Comparison of ENCODE assay signal across 10 mouse cellular contexts in the genomic region with DNA sequence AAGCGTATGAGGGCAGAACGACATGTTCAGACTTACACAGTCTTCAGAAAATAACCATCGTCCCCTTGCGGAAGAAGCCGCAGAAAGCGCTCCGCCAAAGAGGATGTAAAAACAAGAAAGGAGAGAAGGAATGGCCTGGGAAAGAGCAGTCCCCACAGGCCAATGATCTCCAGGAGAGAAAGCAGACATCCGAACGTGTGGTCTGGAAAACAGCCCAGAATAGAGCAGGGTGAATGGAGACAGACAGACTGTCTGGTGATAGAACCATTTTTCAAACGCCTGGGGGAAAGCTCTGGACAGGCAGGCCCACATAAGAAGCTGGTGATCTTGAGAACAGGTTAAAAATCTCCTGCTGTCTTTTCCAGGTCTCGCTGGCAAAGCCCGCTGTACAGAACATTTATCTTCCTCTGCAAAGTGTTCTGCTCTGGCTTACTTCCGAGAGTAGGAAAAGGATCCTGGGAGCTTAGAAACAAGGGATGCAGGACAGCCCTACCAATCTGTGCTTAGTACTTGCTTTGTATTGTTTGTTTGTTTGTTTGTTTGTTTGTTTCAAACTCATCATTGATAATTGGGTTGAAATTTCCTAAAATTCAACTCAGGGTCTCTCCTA.
DNase-seq lines count a peak whose midpoint lies in the region; ATAC-seq and TF ChIP-seq lines count a peak whose summit lies in the region.
"Had no signal": no experiment of that assay in that cellular context is flagged by ENCODE, and none has a peak within 500 bp of the region (broad histone marks: within the 10 kb centered on the region; RNA-seq: fewer than 3 reads in every experiment).

No protein-coding gene starts in this region.

- 0 out of 2 replicates have a peak, but pooled peaks cover 4% of the 10 kb centered on the region for H3K9me3 ChIP-seq in forebrain, embryonic 14.5 days (replicated peaks; ENCODE audit: control insufficient read depth, low read length)
- H3K9me3 ChIP-seq in forebrain, embryonic 12.5 days, result peaks cover 6% of the 10 kb centered on the region; the same call in 1 of the 2 replicates
- no peaks in the 10 kb centered on the region for H3K9me3 ChIP-seq in lung, postnatal 0 days (ENCODE audit: low read length)
- H3K9me3 ChIP-seq in neural tube, embryonic 15.5 days (replicated peaks), result no peaks in the 10 kb centered on the region

- no peak for ATAC-seq in forebrain, embryonic 14.5 days
- no peak for ATAC-seq in forebrain, embryonic 12.5 days (ENCODE audit: low FRiP score)
- no peak for ATAC-seq in lung, postnatal 0 days
- ATAC-seq in neural tube, embryonic 15.5 days (ENCODE audit: low FRiP score), result peak; percentile 61; the same call in 1 of the 2 replicates

- no peak overlapping the region for H3K9ac ChIP-seq in forebrain, embryonic 14.5 days (ENCODE audit: low read length)
- H3K9ac ChIP-seq in forebrain, embryonic 12.5 days, result no peak overlapping the region
- no peak overlapping the region for H3K9ac ChIP-seq in lung, postnatal 0 days (replicated peaks; ENCODE audit: low read depth)
- H3K9ac ChIP-seq in heart, adult 2 months (ENCODE audit: low read depth, low read length), result peak overlapping the region; percentile 53
- no peak overlapping the region for H3K9ac ChIP-seq in neural tube, embryonic 15.5 days (replicated peaks)
- H3K9ac ChIP-seq: limb, embryonic 12.5 days had no signal

- DNase-seq in forebrain, embryonic 14.5 days (ENCODE audit: low spot score), result peak; percentile 11
- peak; percentile 26 for DNase-seq in lung, postnatal 0 days (ENCODE audit: low spot score)
- no peak for DNase-seq in lung, postnatal 4 days
- DNase-seq in heart, adult 2 months, result peak; percentile 6 to 18
- DNase-seq in thymus, postnatal 0 days (ENCODE audit: low spot score), result no peak
- DNase-seq in B cell, adult 2 months, result no peak

- no peaks in the 10 kb centered on the region for H3K27me3 ChIP-seq in forebrain, embryonic 14.5 days (replicated peaks; ENCODE audit: control insufficient read depth, insufficient read depth, low read length)
- H3K27me3 ChIP-seq in forebrain, embryonic 12.5 days, result no peaks in the 10 kb centered on the region
- H3K27me3 ChIP-seq in lung, postnatal 0 days (replicated peaks; ENCODE audit: insufficient read depth, low read length), result no peaks in the 10 kb centered on the region
- no peaks in the 10 kb centered on the region for H3K27me3 ChIP-seq in heart, adult 2 months (ENCODE audit: control insufficient read depth, insufficient read depth, low read length)
- no peaks in the 10 kb centered on the region for H3K27me3 ChIP-seq in neural tube, embryonic 15.5 days (replicated peaks)
- H3K27me3 ChIP-seq: CH12.LX; limb, embryonic 12.5 days had no signal

- H3K27ac ChIP-seq in forebrain, embryonic 14.5 days (ENCODE audit: low read depth, low read length), result no peak overlapping the region
- H3K27ac ChIP-seq in forebrain, embryonic 12.5 days, result no peak overlapping the region
- H3K27ac ChIP-seq in lung, postnatal 0 days (ENCODE audit: low read length), result no peak overlapping the region
- H3K27ac ChIP-seq in heart, adult 2 months, result no peak overlapping the region; the same call in 1 of the 2 replicates
- H3K27ac ChIP-seq in neural tube, embryonic 15.5 days (replicated peaks), result 0 out of 2 replicates have a peak overlapping the region, but pooled peaks have one; percentile 33
- H3K27ac ChIP-seq: limb, embryonic 12.5 days had no signal

- H3K4me1 ChIP-seq in forebrain, embryonic 14.5 days (ENCODE audit: control insufficient read depth, insufficient read depth, low read length), result no peaks in the 10 kb centered on the region
- H3K4me1 ChIP-seq in forebrain, embryonic 12.5 days, result no peaks in the 10 kb centered on the region
- H3K4me1 ChIP-seq in lung, postnatal 0 days (ENCODE audit: insufficient read depth, low read depth, low read length), result no peaks in the 10 kb centered on the region
- no peaks in the 10 kb centered on the region for H3K4me1 ChIP-seq in heart, adult 2 months (ENCODE audit: control insufficient read depth, insufficient read depth, low read length)
- H3K4me1 ChIP-seq in neural tube, embryonic 15.5 days, result no peaks in the 10 kb centered on the region
- H3K4me1 ChIP-seq: limb, embryonic 12.5 days had no signal

- 77% methylated on average over 13 of the region's 13 CpGs for WGBS in forebrain, embryonic 14.5 days
- WGBS in forebrain, embryonic 12.5 days, result 80% methylated on average over 13 of the region's 13 CpGs
- 57% methylated on average over 13 of the region's 13 CpGs for WGBS in lung, postnatal 0 days
- WGBS in heart, adult 2 months, result 45% methylated on average over 13 of the region's 13 CpGs
- 68% methylated on average over 13 of the region's 13 CpGs for WGBS in neural tube, embryonic 15.5 days

- TF ChIP-seq CTCF in lung, postnatal 0 days (IDR thresholded peaks at IDR 0.05), result no peak
- TF ChIP-seq CTCF in heart, adult 2 months (IDR thresholded peaks at IDR 0.05), result no peak

- H3K4me3 ChIP-seq in forebrain, embryonic 14.5 days (ENCODE audit: low read depth, low read length), result no peak overlapping the region
- no peak overlapping the region for H3K4me3 ChIP-seq in forebrain, embryonic 12.5 days (replicated peaks)
- no peak overlapping the region for H3K4me3 ChIP-seq in lung, postnatal 0 days (ENCODE audit: low read depth, low read length)
- H3K4me3 ChIP-seq in heart, adult 2 months, result peak overlapping the region; percentile 23
- no peak overlapping the region for H3K4me3 ChIP-seq in neural tube, embryonic 15.5 days (replicated peaks)
- H3K4me3 ChIP-seq: limb, embryonic 12.5 days had no signal

- no peaks in the 10 kb centered on the region for H3K36me3 ChIP-seq in forebrain, embryonic 14.5 days (ENCODE audit: control insufficient read depth, insufficient read depth, low read length)
- H3K36me3 ChIP-seq in forebrain, embryonic 12.5 days (replicated peaks), result no peaks in the 10 kb centered on the region
- no peaks in the 10 kb centered on the region for H3K36me3 ChIP-seq in lung, postnatal 0 days (ENCODE audit: insufficient read depth, low read length)
- H3K36me3 ChIP-seq in heart, adult 2 months (ENCODE audit: control insufficient read depth, insufficient read depth, low read length), result no peaks in the 10 kb centered on the region
- H3K36me3 ChIP-seq in neural tube, embryonic 15.5 days, result no peaks in the 10 kb centered on the region
- H3K36me3 ChIP-seq: limb, embryonic 12.5 days had no signal

- TF ChIP-seq EP300 in lung, postnatal 0 days (IDR thresholded peaks at IDR 0.05), result no peak
- no peak for TF ChIP-seq EP300 in heart, adult 2 months (IDR thresholded peaks at IDR 0.05; ENCODE audit: insufficient read depth, low read depth, low read length)

- intact Hi-C loops in heart, adult 2 months (cut with DNase I), result no loop called here

- TF ChIP-seq POLR2A in heart, adult 2 months (IDR thresholded peaks at IDR 0.05; ENCODE audit: insufficient read depth, low read depth, low read length), result no peak

- no peaks in the 10 kb centered on the region for H3K79me2 ChIP-seq in heart, adult 2 months (replicated peaks; ENCODE audit: control insufficient read depth, insufficient read depth, low read length)

- no peak overlapping the region for H3K4me2 ChIP-seq in forebrain, embryonic 14.5 days (ENCODE audit: low read length)
- H3K4me2 ChIP-seq in forebrain, embryonic 12.5 days, result no peak overlapping the region
- H3K4me2 ChIP-seq in lung, postnatal 0 days (replicated peaks; ENCODE audit: low read depth, low read length), result peak overlapping the region; percentile 30
- H3K4me2 ChIP-seq in neural tube, embryonic 15.5 days, result peak overlapping the region; percentile 35
- H3K4me2 ChIP-seq: limb, embryonic 12.5 days had no signal

Comparison
In these comparisons a context has a peak if more than half of its experiments do, and no peak if none do; other contexts are left out.
1. DNase-seq: peak in forebrain, embryonic 14.5 days (single experiment), lung, postnatal 0 days (single experiment) and heart, adult 2 months (2 of 2); none in lung, postnatal 4 days (0 of 2), thymus, postnatal 0 days (single experiment) and B cell, adult 2 months (0 of 2).
2. H3K4me2 ChIP-seq: peak in lung, postnatal 0 days (single experiment) and neural tube, embryonic 15.5 days (single experiment); none in forebrain, embryonic 14.5 days (single experiment) and forebrain, embryonic 12.5 days (single experiment).